Mouse (Mus musculus) E14TG2a.4 (cell line): ENCODE measurements around the gene Adgrb2.

Source experiments
- H3K27me3 ChIP-seq: 2 replicates; pipeline ENCODE4 v1.6.1; 2014; ENCODE audit warnings: low read length, control low read depth; ENCODE audit not compliant: insufficient read depth
- H3K36me3 ChIP-seq: 2 replicates; pipeline ENCODE4 v1.6.1; 2014; ENCODE audit warnings: low read length, control low read depth; ENCODE audit not compliant: insufficient read depth
- H3K4me1 ChIP-seq: replicated peaks from 2 replicates; pipeline ENCODE4 v1.6.1; 2014; ENCODE audit warnings: low read depth, low read length, control low read depth
- H3K4me3 ChIP-seq: replicated peaks from 2 replicates; pipeline ENCODE4 v1.5.1; 2014; ENCODE audit warnings: mild to moderate bottlenecking, low read length
- H3K9me3 ChIP-seq: 2 replicates; pipeline ENCODE4 v1.6.1; 2014; ENCODE audit warnings: low read length, control low read depth
- CTCF ChIP-seq: conservative IDR thresholded peaks from 2 replicates; pipeline ENCODE4 v1.5.1; 2014; ENCODE audit warnings: low read length
- NANOG ChIP-seq: IDR thresholded peaks from 2 replicates; pipeline ENCODE4 v1.6.1; 2014; ENCODE audit warnings: borderline replicate concordance, low read length, mixed read lengths
- POU5F1 ChIP-seq: IDR thresholded peaks from 2 replicates; pipeline ENCODE4 v1.6.1; 2014; ENCODE audit warnings: low read length, borderline replicate concordance

The Adgrb2 gene

DNA sequence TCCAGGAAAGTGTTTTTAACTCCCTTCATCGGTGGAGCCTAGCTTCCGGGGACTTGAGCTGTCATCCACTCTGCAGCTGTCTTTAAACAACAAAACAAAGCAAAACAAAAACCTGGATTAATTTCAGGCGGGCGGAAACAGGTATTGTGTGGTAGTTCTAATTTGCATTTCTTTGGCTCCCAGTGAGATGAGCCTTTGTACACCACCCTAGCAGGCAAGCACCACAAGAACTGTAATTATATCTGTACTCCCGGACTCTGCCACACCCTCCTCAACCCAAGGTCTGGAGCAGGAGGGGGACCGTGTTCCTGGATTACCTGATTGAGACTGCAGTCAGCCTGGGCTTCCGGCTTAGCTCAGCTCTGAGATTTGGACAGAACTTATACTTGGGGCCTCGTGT is 14.5 kb upstream of the Adgrb2 start:
- TF ChIP-seq NANOG (peak; percentile 68; the same call in 1 of the 2 replicates), CTCF (no peak), POU5F1 (no peak)
- H3K9me3 ChIP-seq = no peaks in the 10 kb centered on the region
- H3K36me3 ChIP-seq = no peaks in the 10 kb centered on the region
- 0 out of 2 replicates have a peak overlapping the region, but pooled peaks have one; percentile 7 for H3K4me3 ChIP-seq
- peaks cover 45% of the 10 kb centered on the region for H3K27me3 ChIP-seq
- H3K4me1 ChIP-seq = peaks cover 90% of the 10 kb centered on the region

DNA sequence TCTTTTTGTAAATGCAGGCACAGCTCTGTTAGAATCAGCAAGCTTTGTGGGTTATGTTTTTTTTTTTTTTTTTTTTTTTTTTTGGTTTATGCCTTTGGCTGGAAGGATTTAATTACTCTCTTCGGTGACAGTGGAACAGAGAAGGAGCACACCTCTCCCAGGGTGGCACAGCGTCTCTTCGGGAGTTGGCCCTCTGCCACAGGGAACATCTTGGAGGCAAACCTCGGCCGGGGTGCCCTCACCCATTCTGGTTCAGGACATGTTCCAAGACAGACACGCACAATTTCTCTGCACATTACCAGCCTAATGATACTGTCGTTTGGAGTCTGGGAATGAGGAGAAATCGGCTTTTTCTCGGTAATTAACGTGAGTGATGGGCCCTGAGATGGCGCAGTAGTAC is 13.8 kb upstream of the Adgrb2 start:
- TF ChIP-seq CTCF (no peak), POU5F1 (no peak), NANOG (no peak)
- Histone ChIP-seq H3K9me3 (no peaks in the 10 kb centered on the region), H3K4me1 (peaks cover 84% of the 10 kb centered on the region), H3K4me3 (no peak overlapping the region), H3K27me3 (peaks cover 49% of the 10 kb centered on the region), H3K36me3 (no peaks in the 10 kb centered on the region)

DNA sequence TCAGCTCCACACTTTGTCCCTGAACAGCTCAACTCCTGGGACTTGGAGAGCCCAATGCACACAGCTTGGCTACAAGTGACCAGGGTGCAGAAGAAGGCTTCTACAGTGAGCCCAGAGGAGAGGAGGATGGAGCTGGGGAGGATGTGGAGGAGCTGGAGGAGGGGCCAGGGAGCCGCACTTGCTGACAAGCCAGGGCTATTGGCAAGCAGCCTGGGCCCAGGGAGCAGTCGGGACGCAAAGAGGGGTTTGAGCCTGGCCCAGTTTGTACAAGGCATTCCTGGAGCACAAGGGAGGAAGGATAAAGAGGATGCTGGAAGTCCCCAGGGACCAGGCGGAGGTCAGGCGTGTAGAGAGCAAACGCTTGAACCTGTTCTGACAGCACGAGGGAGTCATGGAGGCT is 12.7 kb upstream of the Adgrb2 start:
- no peaks in the 10 kb centered on the region for H3K36me3 ChIP-seq
- TF ChIP-seq CTCF (no peak), NANOG (no peak), POU5F1 (no peak)
- no peaks in the 10 kb centered on the region for H3K9me3 ChIP-seq
- peaks cover 51% of the 10 kb centered on the region for H3K27me3 ChIP-seq
- peak overlapping the region; percentile 57 for H3K4me3 ChIP-seq
- H3K4me1 ChIP-seq = peaks cover 83% of the 10 kb centered on the region

DNA sequence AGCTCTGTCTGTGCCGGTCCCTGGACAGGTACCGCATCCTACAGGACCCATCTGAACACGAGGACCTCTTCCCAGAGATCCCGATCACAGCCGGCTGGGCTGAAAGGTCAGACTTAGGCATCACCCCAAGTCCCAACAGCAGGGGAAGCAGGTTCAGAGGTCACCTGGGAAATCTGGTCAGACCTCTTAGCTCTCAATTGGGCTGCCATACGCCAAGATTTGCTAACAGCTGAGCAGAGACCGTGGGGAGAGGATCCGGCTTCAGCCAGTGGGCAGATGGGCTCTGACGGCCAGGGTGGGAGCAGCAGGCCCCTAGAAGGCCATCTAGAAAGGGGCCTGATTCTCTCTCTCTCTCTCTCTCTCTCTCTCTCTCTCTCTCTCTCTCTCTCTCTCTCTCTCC is 10.4 kb upstream of the Adgrb2 start:
- H3K4me3 ChIP-seq = no peak overlapping the region
- peaks cover 46% of the 10 kb centered on the region for H3K27me3 ChIP-seq
- no peak for TF ChIP-seq NANOG
- no peak for TF ChIP-seq POU5F1
- TF ChIP-seq CTCF = no peak
- peaks cover 86% of the 10 kb centered on the region for H3K4me1 ChIP-seq
- no peaks in the 10 kb centered on the region for H3K9me3 ChIP-seq
- no peaks in the 10 kb centered on the region for H3K36me3 ChIP-seq

DNA sequence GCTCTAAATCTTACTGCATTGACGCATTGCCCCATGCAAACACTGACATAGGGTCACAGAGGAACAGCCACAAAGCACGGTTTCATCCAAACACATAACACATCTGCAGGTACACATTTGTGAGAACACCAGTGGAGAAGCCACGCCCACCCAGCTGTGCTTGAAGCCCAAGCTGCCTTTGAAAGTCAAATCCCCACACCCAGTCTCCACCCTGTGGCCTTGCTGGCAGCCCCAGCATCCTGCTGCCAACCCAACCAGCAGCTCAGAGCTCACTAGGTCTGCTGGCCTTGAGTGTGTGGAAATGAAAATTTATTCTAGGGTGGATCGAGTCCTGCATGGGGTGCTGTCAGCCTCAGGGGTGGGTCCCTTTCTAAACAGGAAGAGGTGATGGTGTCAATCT is 7.4 kb upstream of the Adgrb2 start:
- H3K36me3 ChIP-seq = no peaks in the 10 kb centered on the region
- peaks cover 84% of the 10 kb centered on the region for H3K4me1 ChIP-seq
- H3K4me3 ChIP-seq = peak overlapping the region; percentile 41; the same call in 1 of the 2 replicates
- no peak for TF ChIP-seq POU5F1
- TF ChIP-seq CTCF = no peak
- no peak for TF ChIP-seq NANOG
- peaks cover 70% of the 10 kb centered on the region for H3K27me3 ChIP-seq
- H3K9me3 ChIP-seq = no peaks in the 10 kb centered on the region

DNA sequence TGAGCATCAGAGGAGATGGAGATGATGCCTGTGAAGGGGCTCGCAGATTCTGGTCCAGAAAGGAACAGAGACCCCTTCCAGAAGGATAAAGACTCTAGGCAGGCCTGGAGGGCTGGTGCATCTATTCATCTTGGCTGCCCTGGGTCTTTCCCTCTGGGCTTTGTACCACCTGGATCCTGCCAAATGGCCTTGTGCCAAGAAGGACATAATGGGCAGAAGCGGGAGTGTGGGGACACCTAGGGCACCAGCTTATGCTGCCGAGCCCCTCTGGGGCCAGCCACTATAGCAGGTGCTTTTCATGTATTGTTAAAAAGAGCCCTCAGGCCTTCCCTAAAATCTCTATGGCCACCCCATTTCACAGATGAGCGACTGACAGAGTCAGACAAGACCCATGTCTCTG is 6.4 kb upstream of the Adgrb2 start:
- TF ChIP-seq POU5F1 (no peak), CTCF (no peak), NANOG (no peak)
- Histone ChIP-seq H3K9me3 (no peaks in the 10 kb centered on the region), H3K27me3 (peaks cover 76% of the 10 kb centered on the region)

DNA sequence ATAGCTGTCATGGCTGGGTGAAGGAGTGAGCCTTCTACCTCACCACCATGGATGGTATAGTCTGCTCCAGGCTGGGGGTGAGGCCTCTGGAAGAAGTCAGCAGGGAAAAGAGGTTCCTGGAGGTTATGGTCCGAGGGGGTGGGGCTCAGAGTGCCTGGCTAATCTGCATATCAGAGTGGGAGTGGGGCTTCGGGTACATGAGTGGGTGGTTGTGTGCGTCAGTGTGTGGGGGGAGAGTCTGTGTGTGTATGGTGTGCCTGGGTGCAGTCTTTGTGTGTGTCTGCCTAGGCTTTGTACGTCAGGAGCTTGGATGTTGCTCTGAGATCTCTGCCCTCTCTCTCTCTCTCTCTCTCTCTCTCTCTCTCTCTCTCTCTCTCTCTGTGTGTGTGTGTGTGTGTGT is 5.7 kb upstream of the Adgrb2 start:
- peaks cover 76% of the 10 kb centered on the region for H3K27me3 ChIP-seq
- H3K4me1 ChIP-seq = peaks cover 84% of the 10 kb centered on the region
- no peaks in the 10 kb centered on the region for H3K36me3 ChIP-seq
- TF ChIP-seq POU5F1 (no peak), NANOG (no peak), CTCF (no peak)
- H3K9me3 ChIP-seq = no peaks in the 10 kb centered on the region
- H3K4me3 ChIP-seq = 0 out of 2 replicates have a peak overlapping the region, but pooled peaks have one; percentile 1

More for the DNA sequence above, 6.4 kb upstream of the Adgrb2 start:
- H3K4me1 ChIP-seq = peaks cover 84% of the 10 kb centered on the region
- H3K36me3 ChIP-seq = no peaks in the 10 kb centered on the region
- no peak overlapping the region for H3K4me3 ChIP-seq

DNA sequence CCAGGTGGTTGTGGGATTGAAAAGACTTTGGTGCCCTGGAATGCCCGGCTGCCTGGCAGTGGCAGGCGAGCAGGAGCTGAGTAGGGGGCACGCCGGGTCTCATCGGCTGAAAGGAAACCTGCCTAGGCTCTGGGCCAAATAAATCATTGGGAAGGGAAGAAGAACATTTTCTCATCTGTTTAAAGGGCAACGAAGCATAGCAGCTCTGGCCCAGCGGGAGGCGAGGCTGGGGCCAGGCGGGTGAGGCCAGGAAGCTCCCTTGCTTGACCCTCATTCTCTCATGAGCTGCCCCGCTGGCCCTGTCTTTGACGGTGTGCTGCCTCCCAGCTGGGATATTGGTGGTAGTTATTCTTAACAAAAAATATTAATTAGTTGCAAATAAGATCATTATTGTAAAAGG is 3.0 kb upstream of the Adgrb2 start:
- no peaks in the 10 kb centered on the region for H3K9me3 ChIP-seq
- no peak for TF ChIP-seq CTCF
- TF ChIP-seq POU5F1 = no peak
- TF ChIP-seq NANOG = no peak
- no peaks in the 10 kb centered on the region for H3K36me3 ChIP-seq

DNA sequence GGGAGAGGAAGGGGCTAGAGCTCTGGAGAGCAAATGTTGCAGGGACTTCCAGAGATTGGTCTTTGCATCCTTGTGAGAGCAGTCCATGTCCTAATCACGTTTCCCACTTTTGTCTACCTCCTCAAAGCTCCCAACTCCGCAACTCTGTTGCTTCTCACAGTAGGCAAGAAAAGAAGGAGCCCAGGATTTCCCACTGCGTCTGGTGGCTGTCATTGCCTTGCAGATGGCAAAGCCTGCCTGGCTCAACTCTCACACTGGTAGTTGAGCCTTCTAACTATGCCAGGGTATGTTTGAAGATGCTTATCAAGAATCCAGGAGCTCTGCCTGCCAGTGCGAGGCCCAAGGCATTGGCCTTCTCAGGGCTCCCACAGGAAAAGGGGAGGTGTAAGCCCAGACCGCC is 1.6 kb upstream of the Adgrb2 start:
- TF ChIP-seq NANOG (no peak), POU5F1 (no peak), CTCF (no peak)
- Histone ChIP-seq H3K27me3 (peaks cover 93% of the 10 kb centered on the region), H3K4me3 (no peak overlapping the region), H3K36me3 (no peaks in the 10 kb centered on the region), H3K9me3 (no peaks in the 10 kb centered on the region), H3K4me1 (peaks cover 87% of the 10 kb centered on the region)

More for the DNA sequence above, 3.0 kb upstream of the Adgrb2 start:
- peaks cover 88% of the 10 kb centered on the region for H3K4me1 ChIP-seq
- peaks cover 79% of the 10 kb centered on the region for H3K27me3 ChIP-seq
- H3K4me3 ChIP-seq = no peak overlapping the region; the same call in 1 of the 2 replicates
